Mouse (Mus musculus) liver, embryonic 14.5 days (tissue): Measurements from ENCODE around the gene Sephs2.

ENCODE experiments used
- CTCF ChIP-seq: IDR thresholded peaks from 2 replicates; pipeline ENCODE4 v1.5.1; 2016; ENCODE audit warnings: antibody characterized with exemption, low read depth, control low read depth
- EP300 ChIP-seq: IDR thresholded peaks from 2 replicates; pipeline ENCODE4 v1.6.1; 2016; ENCODE audit warnings: antibody characterized with exemption, low read depth

- TF ChIP-seq CTCF = peak; percentile 83
- no peak for TF ChIP-seq EP300
These were observed 4.5 kb upstream of the Sephs2 start for GRCm38 (mm10) chr7:127278311-127278710.
